Mouse (Mus musculus): ENCODE data around the gene Rsph10b. TPM values are rescaled to one million over a fixed set of nuclear protein-coding genes. Genes with fewer than 3 reads are reported as not detected.

The Rsph10b gene
- polyA plus RNA-seq, 1 experiment, result not detected

GRCm38 (mm10) chr5:144026620-144027263 lies 93.9 kb downstream of the Rsph10b start, which contains the start of gene Ocm:
TSS of gene Ocm (minus strand) at chr5:144026670.
- no peak for TF ChIP-seq CTCF (IDR thresholded peaks at IDR 0.05; ENCODE audit: insufficient read depth, low read depth, low read length)
- no peak for TF ChIP-seq POLR2A (IDR thresholded peaks at IDR 0.05; ENCODE audit: insufficient read depth, low read depth, low read length)
- Histone ChIP-seq H3K4me1 (ENCODE audit: control insufficient read depth, insufficient read depth, low read length) (no peaks in the 10 kb centered on the region), H3K27ac (ENCODE audit: insufficient read depth, low read depth, low read length) (no peak within 1 kb of the TSS), H3K4me3 (ENCODE audit: insufficient read depth, low read depth, low read length) (no peak within 1 kb of the TSS)
- WGBS, result 77% methylated on average over 11 of the region's 11 CpGs

GRCm38 (mm10) chr5:144032491-144032890 lies 99.7 kb downstream of the Rsph10b start:
- H3K4me3 ChIP-seq (ENCODE audit: insufficient read depth, low read depth, low read length), result no peak overlapping the region
- WGBS, result 92% methylated on average over 7 of the region's 7 CpGs
- TF ChIP-seq POLR2A (IDR thresholded peaks at IDR 0.05; ENCODE audit: insufficient read depth, low read depth, low read length) (no peak), CTCF (IDR thresholded peaks at IDR 0.05; ENCODE audit: insufficient read depth, low read depth, low read length) (no peak)
- H3K27ac ChIP-seq (ENCODE audit: insufficient read depth, low read depth, low read length), result no peak overlapping the region
- H3K4me1 ChIP-seq (ENCODE audit: control insufficient read depth, insufficient read depth, low read length), result peaks cover 5% of the 10 kb centered on the region; the same call in 1 of the 2 replicates

- H3K27ac ChIP-seq (ENCODE audit: insufficient read depth, low read depth, low read length), result no peak overlapping the region
- WGBS, result 63% methylated on average over 7 of the region's 7 CpGs
- TF ChIP-seq CTCF (IDR thresholded peaks at IDR 0.05; ENCODE audit: insufficient read depth, low read depth, low read length), result no peak
- no peak for TF ChIP-seq POLR2A (IDR thresholded peaks at IDR 0.05; ENCODE audit: insufficient read depth, low read depth, low read length)
- H3K4me3 ChIP-seq (ENCODE audit: insufficient read depth, low read depth, low read length), result no peak overlapping the region
- peaks cover 5% of the 10 kb centered on the region; the same call in 1 of the 2 replicates for H3K4me1 ChIP-seq (ENCODE audit: control insufficient read depth, insufficient read depth, low read length)
Measured at GRCm38 (mm10) chr5:144034567-144034966, 101.7 kb downstream of the Rsph10b start.

Other genes with a start within 250 kb of the Rsph10b start
- gene Usp42, start 200.8 kb upstream of the Rsph10b start, polyA plus RNA-seq (2012; ENCODE audit: insufficient read depth, insufficient read length, low replicate concordance, missing spikeins), result not detected in 2 replicates
- gene Eif2ak1, start 115.2 kb upstream of the Rsph10b start, polyA plus RNA-seq (2012; ENCODE audit: insufficient read depth, insufficient read length, low replicate concordance, missing spikeins), result not detected in 2 replicates
- not detected in 2 replicates for gene Ankrd61, start 35.4 kb upstream of the Rsph10b start, polyA plus RNA-seq (2012; ENCODE audit: insufficient read depth, insufficient read length, low replicate concordance, missing spikeins)
- not detected in 2 replicates for gene Aimp2, start 23.2 kb upstream of the Rsph10b start, polyA plus RNA-seq (2012; ENCODE audit: insufficient read depth, insufficient read length, low replicate concordance, missing spikeins)
- not detected in 2 replicates for gene Pms2, start 23.1 kb upstream of the Rsph10b start, polyA plus RNA-seq (2012; ENCODE audit: insufficient read depth, insufficient read length, low replicate concordance, missing spikeins)
- not detected in 2 replicates for gene Gm42421, start 4.9 kb upstream of the Rsph10b start, polyA plus RNA-seq (2012; ENCODE audit: insufficient read depth, insufficient read length, low replicate concordance, missing spikeins)
- 341 TPM in 1 of 2 replicates, not detected in the other for gene Ccz1, start 81.8 kb downstream of the Rsph10b start, polyA plus RNA-seq (2012; ENCODE audit: insufficient read depth, insufficient read length, low replicate concordance, missing spikeins)
- gene Ocm, start 93.6 kb downstream of the Rsph10b start, polyA plus RNA-seq (2012; ENCODE audit: insufficient read depth, insufficient read length, low replicate concordance, missing spikeins), result not detected in 2 replicates
- gene Lmtk2, start 167.4 kb downstream of the Rsph10b start, polyA plus RNA-seq (2012; ENCODE audit: insufficient read depth, insufficient read length, low replicate concordance, missing spikeins), result not detected in 2 replicates

All from olfactory bulb, adult 2 months (tissue).